Mouse (Mus musculus) erythroid progenitor cell, adult 5-6 weeks (primary cell): ENCODE measurements around the gene Pepd. TPM values are rescaled to one million over a fixed set of nuclear protein-coding genes. Genes with fewer than 3 reads are reported as not detected.

Source experiments
- ATAC-seq: replicated peaks from 2 replicates; pipeline ENCODE4 v1.8.0; 2016; ENCODE audit warnings: moderate number of reproducible peaks, mild to moderate bottlenecking, moderate TSS enrichment, inconsistent platforms; ENCODE audit not compliant: poor library complexity, low FRiP score, severe bottlenecking
- total RNA-seq, 2 experiments: library from RNA; stranded (forward) in 1 of 2; stranded (reverse) in 1 of 2; fragments of 150-400 nt in 1 of 2; fragments of 186-747, 209-891 nt in 1 of 2; gene quantifications; 2 replicates each; pipeline versions ENCODE4 v1.2.3 to v1.2.4; 2015 to 2017; ENCODE audit warnings: low replicate concordance in 2 of 2

Gene Pepd
- total RNA-seq, 2 experiments from 2014 or later, result 17.2 TPM

DNA sequence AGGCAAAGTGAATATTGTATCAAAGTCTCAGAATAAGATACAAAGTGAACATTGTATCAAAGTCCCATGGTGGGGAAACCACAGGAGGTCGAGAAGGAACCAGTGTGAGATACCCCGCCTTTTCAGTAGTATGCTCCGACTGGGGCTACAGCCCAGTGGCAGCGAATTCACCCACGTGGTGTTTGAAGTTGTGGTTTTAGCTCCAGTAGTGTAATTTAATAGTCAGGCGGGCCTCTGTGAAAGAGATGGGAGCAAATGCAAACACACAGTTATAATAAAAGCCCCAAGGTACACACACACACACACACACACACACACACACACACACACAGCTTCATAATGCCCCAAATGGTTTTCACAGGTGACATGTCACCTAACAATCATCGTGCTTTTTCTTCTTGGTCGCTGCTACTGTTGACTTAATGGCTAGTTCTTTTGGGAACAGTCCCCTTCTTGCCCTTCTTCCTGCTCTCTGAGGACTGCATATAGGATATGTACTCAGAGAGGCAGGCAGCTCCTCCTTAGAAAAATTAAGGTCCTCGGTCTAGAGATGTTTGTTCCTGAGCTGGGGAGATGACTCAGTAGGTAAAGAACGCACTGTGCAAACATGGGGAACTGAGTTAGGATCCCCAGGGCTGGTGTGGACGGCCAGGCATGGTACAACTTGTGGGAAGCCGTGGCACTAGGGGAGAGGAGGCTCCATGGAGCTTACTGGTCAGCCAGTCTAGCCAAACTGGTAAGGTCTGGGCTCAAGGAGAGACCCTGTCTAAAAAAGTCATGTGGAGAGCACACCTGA is 172.6 kb downstream of the Pepd start:
- ATAC-seq, result no peak

DNA sequence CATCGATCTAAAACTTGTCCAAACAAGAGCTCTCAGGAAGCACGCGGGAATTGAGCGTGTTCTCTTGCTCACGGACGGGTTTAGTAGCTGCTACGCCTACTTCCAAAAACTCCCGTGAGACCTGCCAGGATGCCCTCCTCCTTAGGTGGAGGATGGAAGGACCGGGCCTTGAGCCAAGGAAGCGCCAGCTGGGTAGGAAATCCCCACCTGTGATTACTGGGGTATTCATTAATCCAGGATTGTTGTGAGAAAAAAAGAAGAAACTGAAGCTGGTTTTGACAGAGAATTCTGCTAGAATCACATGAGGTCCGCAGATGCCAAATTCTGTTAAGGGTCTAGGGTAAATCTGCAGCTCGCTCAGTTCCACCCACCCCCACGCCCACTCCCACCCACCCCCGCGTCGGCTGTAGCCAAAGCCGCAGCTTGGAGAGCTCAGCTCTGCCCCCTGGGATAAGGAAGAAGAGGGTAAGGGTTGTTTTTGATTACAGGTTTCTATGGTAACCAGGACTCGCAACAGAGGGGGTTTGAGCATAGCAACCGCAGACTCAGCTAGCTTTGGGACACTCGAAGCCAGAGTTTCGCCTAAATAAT is 174.2 kb downstream of the Pepd start:
- no peak for ATAC-seq

DNA sequence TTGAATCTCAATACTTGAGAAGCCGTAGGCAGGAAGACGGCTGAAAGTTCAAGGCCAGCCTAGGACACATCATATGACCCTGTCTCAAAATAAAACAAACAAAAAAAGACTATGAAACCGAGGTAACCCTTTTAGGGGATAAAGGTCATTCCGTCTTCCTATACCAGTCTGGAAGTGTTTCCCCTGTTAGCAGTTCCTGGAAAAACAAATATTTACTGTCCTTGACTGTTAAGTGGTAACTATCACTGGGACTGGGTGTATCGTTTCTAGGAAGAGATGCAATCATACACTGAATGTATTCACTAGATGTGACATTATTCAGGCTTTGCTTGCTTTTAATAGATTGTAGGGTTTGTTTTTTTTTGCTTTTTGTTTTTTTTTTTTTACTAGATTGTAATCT is 178.4 kb downstream of the Pepd start:
- no peak for ATAC-seq

Other genes with a start within 250 kb of the Pepd start
- not detected in 2 replicates for gene Chst8, start 99.7 kb upstream of the Pepd start, total RNA-seq (2015; ENCODE audit: low replicate concordance)
- gene Chst8, start 99.7 kb upstream of the Pepd start, total RNA-seq (2017; ENCODE audit: low replicate concordance), result not detected in 2 replicates
- gene Cebpg, start 144.2 kb downstream of the Pepd start, total RNA-seq (2015; ENCODE audit: low replicate concordance), result 41.1 and 56.6 TPM in 2 replicates
- gene Cebpg, start 144.2 kb downstream of the Pepd start, total RNA-seq (2017; ENCODE audit: low replicate concordance), result 55.4 and 81.1 TPM in 2 replicates
- 8.3 and 9.6 TPM in 2 replicates for gene Cebpa, start 206.9 kb downstream of the Pepd start, total RNA-seq (2015; ENCODE audit: low replicate concordance)
- gene Cebpa, start 206.9 kb downstream of the Pepd start, total RNA-seq (2017; ENCODE audit: low replicate concordance), result 0.30 and 1.3 TPM in 2 replicates